Mouse (Mus musculus) gastrocnemius, postnatal 4 days (tissue): ENCODE results near the gene Tktl1. TPM values are rescaled to one million over a fixed set of nuclear protein-coding genes. Genes with fewer than 3 reads are reported as not detected.

ENCODE experiments used
- total RNA-seq, 2 experiments: library from RNA; stranded (reverse); gene quantifications; 2 replicates each; pipeline ENCODE4 v1.2.3; 2021

Tktl1 gene
- total RNA-seq, 2 experiments from 2014 or later: not detected

Other genes with a start within 250 kb of the Tktl1 start
- 1 to 10 TPM; 7.9 to 9.6 TPM for gene Renbp, start 246.4 kb upstream of the Tktl1 start, total RNA-seq
- 10 to 100 TPM; 75.4 to 83.5 TPM for gene Hcfc1, start 210.9 kb upstream of the Tktl1 start, total RNA-seq
- 10 to 100 TPM; 51.0 to 58.8 TPM for gene Irak1, start 153.3 kb upstream of the Tktl1 start, total RNA-seq
- gene Opn1mw, start 49.8 kb upstream of the Tktl1 start, total RNA-seq: not detected
- gene Mecp2, start 41.9 kb upstream of the Tktl1 start, total RNA-seq: 10 to 100 TPM; 45.4 to 48.7 TPM
- not detected for gene Tex28, start 9.4 kb upstream of the Tktl1 start, total RNA-seq
- 100 to 1,000 TPM; 265 to 281 TPM for gene Flna, start 72.6 kb downstream of the Tktl1 start, total RNA-seq
- 10 to 100 TPM; 31.2 to 34.0 TPM for gene Emd, start 77.4 kb downstream of the Tktl1 start, total RNA-seq
- 100 to 1,000 TPM; 263 to 305 TPM for gene Rpl10, start 93.6 kb downstream of the Tktl1 start, total RNA-seq
- gene Taz, start 104.7 kb downstream of the Tktl1 start, total RNA-seq: 10 to 100 TPM; 54.9 to 66.2 TPM
- gene Dnase1l1, start 105.1 kb downstream of the Tktl1 start, total RNA-seq: 10 to 100 TPM; 53.1 to 55.1 TPM
- gene Atp6ap1, start 119.8 kb downstream of the Tktl1 start, total RNA-seq: 10 to 100 TPM; 81.3 to 82.2 TPM
- 10 to 100 TPM; 63.4 to 74.2 TPM for gene Gdi1, start 127.7 kb downstream of the Tktl1 start, total RNA-seq
- 10 to 100 TPM; 40.2 to 45.1 TPM for gene Fam50a, start 135.8 kb downstream of the Tktl1 start, total RNA-seq
- gene Plxna3, start 151.8 kb downstream of the Tktl1 start, total RNA-seq: 10 to 100 TPM in 1 of 2 experiments, 1 to 10 TPM in 1; 9.9 to 10.2 TPM
- 10 to 100 TPM; 39.8 to 48.0 TPM for gene Lage3, start 176.4 kb downstream of the Tktl1 start, total RNA-seq
- gene Ubl4a, start 196.0 kb downstream of the Tktl1 start, total RNA-seq: 10 to 100 TPM; 46.4 to 50.2 TPM
- 1 to 10 TPM; 5.5 to 6.7 TPM for gene Slc10a3, start 196.1 kb downstream of the Tktl1 start, total RNA-seq
- gene Fam3a, start 216.0 kb downstream of the Tktl1 start, total RNA-seq: 10 to 100 TPM; 20.7 to 26.2 TPM
- gene Ikbkg, start 216.0 kb downstream of the Tktl1 start, total RNA-seq: 10 to 100 TPM; 35.2 to 39.4 TPM